Mouse (Mus musculus) cerebral cortex, adult 2 months (tissue): ENCODE results near the gene Exd2.

Source experiments
- WGBS: fragments of 180-500 bp; shearing (Covaris S2); methylation state at CpG from one replicate; pipeline ENCODE4 v1.1.7; 2018; 5-methylcytosine and 5-hydroxymethylcytosine counted together

The Exd2 gene

GRCm38 (mm10) chr12:80495691-80496090, 32.8 kb downstream of the Exd2 start:
- 75% methylated on average over 1 of the region's 1 CpGs for WGBS

DNA sequence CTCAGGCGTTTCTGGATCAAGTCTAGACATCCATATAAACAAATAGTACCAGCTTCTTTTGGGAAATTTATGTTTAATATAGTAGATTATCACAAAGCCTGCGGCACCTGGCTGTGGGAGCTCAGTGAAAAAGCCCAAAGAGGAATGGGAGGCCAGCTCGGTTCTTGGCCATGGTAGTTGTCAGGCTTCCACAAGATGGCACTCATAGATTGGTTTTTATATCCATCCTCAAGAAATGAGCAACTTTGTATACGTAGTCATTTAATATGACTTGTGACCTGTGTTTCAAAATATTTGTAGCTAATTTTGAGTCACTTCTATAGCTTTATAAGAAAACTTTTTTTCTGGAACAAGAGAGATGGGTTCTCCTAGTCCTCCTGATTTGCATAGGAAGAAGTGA, 35.5 kb downstream of the Exd2 start:
- WGBS: 49% methylated on average over 4 of the region's 4 CpGs

DNA sequence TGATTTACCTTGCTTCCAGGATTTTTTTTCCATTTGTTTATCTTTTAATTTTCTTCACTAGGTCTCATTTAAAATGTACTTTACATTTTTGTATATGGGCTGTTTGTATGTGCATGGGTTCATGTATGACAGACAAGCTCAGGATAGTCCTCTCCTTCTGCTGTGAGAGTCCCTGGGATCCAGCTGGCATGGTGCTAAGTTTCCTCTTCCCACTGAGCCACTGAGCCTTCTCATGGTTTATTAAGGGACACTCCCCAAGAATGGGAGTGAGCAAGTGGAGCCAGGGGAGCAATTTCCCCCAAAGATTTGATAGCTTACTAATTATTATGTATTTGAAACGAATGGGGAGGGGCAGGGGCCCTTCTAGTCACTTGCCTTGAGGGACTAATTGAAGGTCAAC, 37.6 kb downstream of the Exd2 start:
- WGBS: 76% methylated on average over 1 of the region's 1 CpGs

DNA sequence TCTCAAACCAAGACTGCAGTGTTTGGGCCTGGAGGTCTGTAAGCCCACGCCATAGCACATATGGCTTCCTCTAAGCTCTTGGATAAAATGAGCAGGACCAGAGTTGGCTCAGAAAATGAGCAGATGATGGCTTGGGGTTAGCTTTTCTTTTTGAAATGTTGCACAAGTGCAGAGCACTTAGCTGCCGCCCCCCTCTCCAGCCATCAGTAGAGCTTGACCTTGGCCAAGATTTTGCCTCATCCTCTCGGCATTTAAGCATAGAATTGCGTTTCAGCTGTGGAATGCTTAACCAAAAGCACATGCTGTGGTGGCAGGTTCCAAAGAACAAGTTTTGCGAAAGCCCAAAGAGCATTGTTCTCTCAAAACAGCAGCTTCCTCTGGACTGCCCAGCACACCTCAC, 41.8 kb downstream of the Exd2 start:
- 78% methylated on average over 5 of the region's 5 CpGs for WGBS

DNA sequence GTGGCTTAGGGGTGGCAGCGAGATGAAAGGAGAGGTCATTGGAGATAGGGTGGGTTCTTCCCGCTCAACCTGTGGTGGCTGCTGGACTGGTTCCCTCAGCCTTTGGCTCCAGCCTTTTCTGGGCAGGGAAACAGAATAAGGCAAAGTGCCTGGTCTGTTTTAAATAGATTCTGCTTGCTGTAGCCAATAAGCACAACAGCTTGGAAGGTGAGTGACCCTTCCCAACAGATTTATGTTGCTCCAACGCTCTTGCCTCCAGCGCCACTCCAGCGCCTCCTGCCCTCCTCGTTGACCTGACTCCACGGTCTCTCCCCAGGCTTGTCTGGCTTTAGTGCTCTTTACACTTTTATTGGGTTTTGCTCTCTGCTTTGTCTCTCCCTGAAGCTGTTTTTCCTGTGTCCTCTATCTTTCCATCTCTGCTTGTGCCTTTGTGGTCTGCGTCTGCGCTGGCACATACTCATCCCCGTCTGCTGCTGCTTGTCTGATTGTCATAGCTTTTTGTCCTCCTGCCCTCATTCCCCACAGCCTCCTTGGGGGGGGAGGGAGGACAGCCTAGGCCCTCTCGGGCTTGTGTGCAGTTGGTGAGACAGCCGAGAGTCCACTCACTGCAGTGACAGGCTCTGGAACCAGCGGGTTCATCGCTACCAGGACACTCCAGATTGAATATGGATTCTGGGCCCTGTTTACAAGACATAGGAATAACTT, 44.3 kb downstream of the Exd2 start:
- 69% methylated on average over 14 of the region's 14 CpGs for WGBS

DNA sequence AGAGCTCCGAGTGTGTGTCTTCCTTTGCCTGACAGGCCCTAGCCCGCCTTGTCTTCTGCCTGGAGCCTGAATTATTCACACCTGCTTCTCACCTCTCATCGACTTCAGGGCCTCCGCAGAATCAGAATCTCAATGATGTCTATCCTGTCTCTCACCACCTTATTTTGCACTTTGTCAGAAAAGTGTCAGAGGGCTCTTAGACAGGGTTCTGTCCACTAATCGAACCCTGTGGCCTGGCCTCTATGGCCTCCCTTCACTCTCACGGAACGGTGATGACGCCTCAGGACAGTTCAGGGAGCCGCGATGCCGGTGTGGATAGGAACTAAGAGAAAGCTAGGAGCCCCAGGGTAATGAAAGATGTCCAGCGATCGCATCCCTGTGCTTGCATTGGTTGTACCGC, 55.1 kb downstream of the Exd2 start, which contains the start of gene Galnt16:
Galnt16 (plus strand) TSS at position 301 of the 400 bp plus-strand sequence.
- 22% methylated on average over 14 of the region's 14 CpGs for WGBS

DNA sequence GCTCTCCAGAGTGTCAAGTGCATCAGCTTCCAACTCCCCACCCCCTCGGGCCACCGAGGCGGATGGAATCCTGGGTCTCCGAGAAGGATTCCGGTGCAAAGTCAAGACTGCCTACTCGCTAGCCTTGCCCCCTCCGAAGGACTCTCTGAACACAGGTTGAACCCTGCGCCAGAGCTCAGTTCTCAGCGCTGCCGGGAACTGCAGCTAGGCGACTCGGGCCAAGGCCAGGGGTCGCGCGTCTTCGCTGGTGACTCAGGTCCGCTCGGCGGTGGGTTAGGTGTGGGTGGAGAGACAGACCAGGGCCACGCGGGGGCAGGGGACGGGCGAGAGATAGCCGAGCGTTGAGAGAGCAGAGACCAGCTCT, 55.5 kb downstream of the Exd2 start:
- WGBS: 1% methylated on average over 25 of the region's 25 CpGs

DNA sequence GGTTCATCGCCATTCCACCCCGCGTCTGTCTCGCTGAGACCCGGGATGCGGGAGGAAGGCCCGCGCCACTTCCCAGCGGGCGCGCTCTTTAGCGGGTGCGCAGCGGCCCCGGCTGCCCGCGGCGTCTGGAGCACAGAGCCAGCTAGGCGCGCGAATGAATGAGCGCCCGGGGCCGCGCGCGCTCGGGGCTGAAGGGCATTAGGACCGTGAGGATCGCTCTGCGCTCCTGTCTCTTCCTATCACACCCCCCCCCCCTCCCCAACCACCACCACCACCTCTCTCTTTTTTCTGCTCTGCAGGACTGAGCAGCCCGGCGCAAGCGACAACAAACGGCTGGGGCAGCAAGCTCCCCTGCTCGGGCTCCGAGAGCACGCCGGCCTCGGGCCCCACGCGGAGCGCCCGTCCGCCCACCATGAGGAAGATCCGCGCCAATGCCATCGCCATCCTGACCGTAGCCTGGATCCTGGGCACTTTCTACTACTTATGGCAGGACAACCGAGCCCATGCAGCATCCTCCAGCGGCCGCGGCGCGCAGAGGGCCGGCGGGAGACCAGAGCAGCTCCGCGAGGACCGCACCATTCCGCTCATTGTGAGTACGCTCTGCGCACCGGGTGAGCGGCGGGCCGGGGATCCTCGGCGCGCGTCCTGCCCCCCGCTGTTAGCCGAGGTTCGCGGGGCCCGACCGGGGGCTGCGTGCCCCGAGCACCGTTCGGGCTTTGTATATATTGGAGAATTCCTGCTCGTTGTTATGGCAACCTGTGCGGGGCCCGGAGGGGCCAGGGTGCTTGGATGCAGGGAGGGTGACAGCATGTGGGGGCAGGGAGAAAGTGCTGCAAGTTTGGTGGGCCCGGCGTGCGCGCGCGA, 56.1 kb downstream of the Exd2 start:
- under 1% methylated on average over 90 of the region's 90 CpGs for WGBS

DNA sequence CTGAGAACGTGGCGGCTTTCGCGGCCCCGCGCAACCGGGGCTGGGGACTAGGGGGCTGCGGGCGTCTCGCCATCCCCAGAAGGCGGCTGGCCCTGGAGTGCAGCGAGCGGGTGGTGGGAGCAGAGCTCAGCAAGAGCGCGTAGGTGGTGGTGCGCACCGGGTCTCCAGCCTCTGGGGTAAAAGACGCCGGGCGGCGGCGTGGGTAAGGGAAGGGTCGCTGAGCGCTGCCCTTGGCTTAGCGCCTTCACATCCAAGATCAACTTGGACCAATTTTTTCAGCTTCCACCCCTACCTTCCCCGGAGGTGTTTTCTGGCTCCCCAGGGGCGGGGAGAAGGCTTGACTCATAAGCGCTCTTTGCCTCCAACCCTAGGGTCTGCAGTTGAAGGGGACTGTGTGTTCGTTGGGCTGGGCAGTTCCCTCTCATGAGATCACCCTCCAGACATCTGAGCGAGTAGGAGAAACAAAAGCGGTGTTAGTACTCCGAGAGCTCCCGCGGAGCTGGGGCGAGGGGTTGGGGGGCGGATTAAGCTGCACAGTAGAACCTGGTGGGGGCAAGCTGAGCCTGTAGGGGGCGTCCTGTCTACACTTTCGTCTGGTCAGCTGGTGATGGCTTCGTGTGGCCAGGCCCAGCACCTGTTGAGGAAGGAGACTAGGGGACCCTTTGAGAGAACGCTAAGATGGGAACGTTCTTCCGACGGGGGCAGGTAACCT, 56.9 kb downstream of the Exd2 start:
- under 1% methylated on average over 43 of the region's 43 CpGs for WGBS

GRCm38 (mm10) chr12:80522006-80522405, 59.1 kb downstream of the Exd2 start:
- 47% methylated on average over 3 of the region's 3 CpGs for WGBS

- 56% methylated on average over 12 of the region's 12 CpGs for WGBS
These were observed 61.5 kb downstream of the Exd2 start for GRCm38 (mm10) chr12:80524276-80524921.

- 44% methylated on average over 7 of the region's 7 CpGs for WGBS
These were observed 62.6 kb downstream of the Exd2 start for GRCm38 (mm10) chr12:80525513-80525912.

- 66% methylated on average over 2 of the region's 2 CpGs for WGBS
These were observed 63.6 kb downstream of the Exd2 start for GRCm38 (mm10) chr12:80526511-80526910.

DNA sequence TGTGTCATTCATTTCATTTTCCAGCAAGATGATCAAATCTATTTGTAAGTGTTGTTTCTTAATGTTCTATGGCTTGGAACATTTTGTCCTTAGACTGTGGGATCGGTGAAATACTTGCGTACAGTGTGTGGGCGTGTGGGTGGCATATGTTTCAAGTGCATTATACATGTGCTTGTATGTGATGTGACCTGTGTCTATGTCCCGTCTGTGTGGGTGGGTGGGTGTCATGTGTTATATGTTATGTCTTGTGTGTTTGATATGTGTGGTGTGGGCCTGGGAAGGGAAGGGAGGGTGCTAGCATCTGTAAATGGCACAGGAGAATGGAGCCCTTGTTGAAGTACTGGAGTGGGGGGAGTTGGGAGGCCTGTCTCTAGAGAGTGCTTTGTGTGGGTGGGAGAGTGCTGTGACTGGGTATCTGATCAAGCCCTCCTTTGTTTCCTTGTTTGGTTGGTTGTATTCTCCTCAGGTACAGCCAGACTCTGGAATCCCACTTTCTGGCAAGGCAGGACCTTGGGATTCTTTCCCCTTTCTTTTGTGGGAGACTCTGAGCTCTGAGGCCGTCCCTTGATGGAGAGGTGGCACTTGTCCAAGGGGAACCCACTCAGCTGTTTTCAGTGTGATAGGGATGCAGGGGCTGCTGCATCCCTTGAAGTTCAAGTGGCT, 65.0 kb downstream of the Exd2 start:
- WGBS: 35% methylated on average over 5 of the region's 5 CpGs

DNA sequence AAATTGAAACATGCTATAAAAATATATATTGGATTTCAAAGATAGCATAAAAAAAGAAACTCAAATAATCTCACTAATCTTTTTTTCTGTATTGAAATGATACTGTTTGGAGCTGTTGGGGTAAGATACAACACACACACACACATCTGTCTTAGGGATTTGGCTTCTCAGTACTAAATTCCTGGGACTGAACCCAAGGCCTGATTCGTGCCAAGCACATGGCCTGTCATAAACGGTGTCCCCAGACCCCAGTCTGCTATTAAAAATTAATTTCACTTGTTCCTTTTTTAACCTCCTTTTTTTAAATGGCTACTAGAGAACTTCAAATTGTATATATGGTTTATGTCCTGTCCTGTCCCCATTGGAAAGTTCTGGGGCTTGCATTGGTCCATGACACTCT, 67.2 kb downstream of the Exd2 start:
- 44% methylated on average over 2 of the region's 2 CpGs for WGBS

- 72% methylated on average over 6 of the region's 6 CpGs for WGBS
These were observed 67.7 kb downstream of the Exd2 start for GRCm38 (mm10) chr12:80530630-80531029.

GRCm38 (mm10) chr12:80531585-80531984, 68.7 kb downstream of the Exd2 start:
- WGBS: 75% methylated on average over 10 of the region's 10 CpGs

GRCm38 (mm10) chr12:80533876-80534275, 71.0 kb downstream of the Exd2 start:
- WGBS: 73% methylated on average over 2 of the region's 2 CpGs

- WGBS: 55% methylated on average over 2 of the region's 2 CpGs
These were observed 74.4 kb downstream of the Exd2 start for GRCm38 (mm10) chr12:80537313-80537712.

DNA sequence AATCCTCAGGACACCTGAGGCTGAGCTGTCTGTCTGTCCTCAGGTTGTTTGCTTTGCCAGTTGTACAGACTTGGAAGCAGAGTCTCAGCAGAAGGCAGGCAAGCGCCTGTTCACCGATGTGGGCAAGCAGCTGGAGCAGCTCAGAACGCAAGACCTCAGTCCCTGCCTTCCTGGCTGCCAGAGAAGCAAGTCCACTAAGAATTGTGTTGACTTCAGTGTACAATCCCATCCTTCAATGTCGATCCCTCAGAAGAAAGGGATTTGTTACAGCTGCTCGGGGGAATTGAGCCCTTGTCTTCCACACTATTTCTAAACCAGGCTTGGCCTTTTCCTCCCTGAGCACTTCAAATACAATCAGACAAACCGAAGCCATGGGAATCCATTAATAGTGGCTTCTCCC, 75.4 kb downstream of the Exd2 start:
- 68% methylated on average over 6 of the region's 6 CpGs for WGBS

DNA sequence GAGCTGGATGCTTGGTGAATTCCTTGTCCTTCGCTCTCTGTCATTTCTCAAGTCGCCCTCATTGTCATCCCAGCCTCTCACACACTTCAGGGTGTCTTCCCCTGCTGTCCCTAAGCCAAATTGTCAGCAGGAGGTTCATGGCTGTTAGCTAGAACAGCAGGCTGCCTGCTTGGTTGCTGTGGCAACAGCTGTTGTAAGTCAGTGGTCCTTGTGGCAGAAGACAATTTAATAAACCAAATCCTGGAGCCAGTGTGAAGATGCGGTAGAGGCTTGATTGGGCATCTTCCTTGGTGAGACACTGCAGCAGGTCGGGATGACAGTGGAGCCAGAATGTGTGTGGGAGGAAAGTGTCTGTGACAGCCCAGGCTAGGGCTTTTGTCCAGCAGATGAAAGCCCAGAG, 82.4 kb downstream of the Exd2 start:
- 27% methylated on average over 4 of the region's 4 CpGs for WGBS
